Mouse (Mus musculus) small intestine, adult 2 months (tissue): ENCODE measurements around the gene Mrap. TPM values are rescaled to one million over a fixed set of nuclear protein-coding genes. Genes with fewer than 3 reads are reported as not detected.

ENCODE experiments used
- H3K27ac ChIP-seq: fragments of 200-500 bp; 2 replicates; pipeline ENCODE4 v1.5.1; 2012; ENCODE audit warnings: low read depth, low read length, control low read depth, inconsistent platforms; ENCODE audit not compliant: insufficient read depth
- H3K27me3 ChIP-seq: fragments of 200-500 bp; 2 replicates; pipeline ENCODE4 v1.6.1; 2012; ENCODE audit warnings: mild to moderate bottlenecking, moderate library complexity, low read length, inconsistent platforms; ENCODE audit not compliant: control insufficient read depth, insufficient read depth
- H3K36me3 ChIP-seq: fragments of 200-500 bp; 2 replicates; pipeline ENCODE4 v1.6.1; 2012; ENCODE audit warnings: mild to moderate bottlenecking, low read length, control low read depth, inconsistent platforms; ENCODE audit not compliant: control insufficient read depth, insufficient read depth
- H3K4me1 ChIP-seq: fragments of 200-500 bp; 2 replicates; pipeline ENCODE4 v1.6.1; 2012; ENCODE audit warnings: low read length, inconsistent platforms, mixed read lengths; ENCODE audit not compliant: control insufficient read depth, insufficient read depth, insufficient read length
- H3K4me3 ChIP-seq: fragments of 200-500 bp; 2 replicates; pipeline ENCODE4 v1.5.1; 2012; ENCODE audit warnings: low read depth, mild to moderate bottlenecking, control low read depth, inconsistent platforms, low read length, moderate library complexity
- CTCF ChIP-seq: fragments of 200-500 bp; IDR thresholded peaks from 2 replicates; pipeline ENCODE4 v1.5.1; 2012; ENCODE audit warnings: low read depth, mild to moderate bottlenecking, control low read depth, inconsistent platforms, low read length, moderate library complexity, mixed read lengths; ENCODE audit not compliant: insufficient replicate concordance, insufficient read length; ENCODE audit errors: extremely low read depth
- POLR2A ChIP-seq: fragments of 200-500 bp; IDR thresholded peaks from 2 replicates; pipeline ENCODE4 v1.6.1; 2012; ENCODE audit warnings: low read depth, mild to moderate bottlenecking, control low read depth, inconsistent platforms, low read length, moderate library complexity
- WGBS: fragments of 180-500 bp; shearing (Covaris S2); methylation state at CpG from one replicate; pipeline ENCODE4 v1.1.7; 2018; 5-methylcytosine and 5-hydroxymethylcytosine counted together
- polyA plus RNA-seq: library from polyadenylated mRNA; depleted of rRNA; stranded (reverse); fragments of >200 nt; gene quantifications from 2 replicates; pipeline ENCODE4 v1.2.3, GENCODE M21; 2012; rRNA removed

The Mrap gene
- 1.2 and 1.4 TPM in 2 replicates for polyA plus RNA-seq

DNA sequence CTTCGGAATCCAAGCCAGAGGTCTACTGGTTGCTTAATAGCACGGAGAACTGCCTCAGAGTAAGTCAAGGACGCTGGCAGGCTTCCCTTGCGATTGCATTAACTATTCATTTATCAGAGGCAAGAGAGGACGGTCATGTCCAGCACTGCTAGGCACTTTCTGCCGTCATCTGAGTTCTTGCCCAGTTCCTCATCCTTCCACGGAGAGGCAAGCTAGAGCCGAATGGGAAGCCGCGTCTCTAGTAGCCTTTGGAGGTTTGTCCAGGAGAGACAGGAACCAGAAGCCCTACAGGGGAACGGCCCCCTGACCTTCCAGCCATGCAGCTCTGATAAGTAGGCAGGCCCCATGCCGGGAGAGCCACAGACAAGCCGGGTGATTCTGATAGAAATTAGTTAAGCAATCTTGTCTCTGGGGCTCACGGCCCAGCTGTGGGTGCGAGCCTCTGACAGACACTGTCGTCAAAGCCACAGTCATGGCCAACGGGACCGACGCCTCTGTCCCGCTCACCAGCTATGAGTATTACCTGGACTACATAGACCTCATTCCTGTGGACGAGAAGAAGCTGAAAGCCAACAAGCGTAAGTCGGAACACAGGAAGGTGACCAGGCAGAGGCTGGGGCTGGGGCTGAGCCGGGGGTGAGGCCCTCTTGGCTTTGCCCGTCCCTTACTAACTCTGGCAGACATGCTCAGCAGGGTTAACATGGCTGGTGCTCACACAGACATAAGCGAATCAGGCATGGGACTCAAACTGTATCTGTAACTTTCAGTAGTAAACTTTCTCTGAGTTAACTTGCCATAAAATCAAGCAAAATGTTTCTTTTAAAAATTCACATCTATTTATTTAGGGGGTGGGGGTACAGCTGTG is at the start of gene Mrap:
TSS of gene Mrap (plus strand) at position 116 of the 865 bp plus-strand sequence.
- H3K27ac ChIP-seq = no peak within 1 kb of the TSS
- H3K36me3 ChIP-seq = no peaks in the 10 kb centered on the region
- TF ChIP-seq POLR2A = no peak
- no peak for TF ChIP-seq CTCF
- H3K4me3 ChIP-seq = no peak within 1 kb of the TSS
- no peaks in the 10 kb centered on the region for H3K27me3 ChIP-seq
- H3K4me1 ChIP-seq = no peaks in the 10 kb centered on the region
- 74% methylated on average over 26 of the region's 26 CpGs for WGBS

- WGBS = 83% methylated on average over 15 of the region's 15 CpGs
Observed at GRCm38 (mm10) chr16:90692704-90693385, 45.2 kb upstream of the Mrap start.

GRCm38 (mm10) chr16:90693625-90694024 is 44.4 kb upstream of the Mrap start:
- Histone ChIP-seq H3K4me3 (no peak overlapping the region), H3K27me3 (no peaks in the 10 kb centered on the region), H3K36me3 (no peaks in the 10 kb centered on the region), H3K27ac (no peak overlapping the region), H3K4me1 (no peaks in the 10 kb centered on the region)
- no peak for TF ChIP-seq POLR2A
- no peak for TF ChIP-seq CTCF
- WGBS = 92% methylated on average over 5 of the region's 5 CpGs

More at GRCm38 (mm10) chr16:90692704-90693385, 45.2 kb upstream of the Mrap start:
- TF ChIP-seq CTCF (no peak), POLR2A (no peak)
- H3K27me3 ChIP-seq = no peaks in the 10 kb centered on the region
- no peak overlapping the region for H3K27ac ChIP-seq
- no peak overlapping the region for H3K4me3 ChIP-seq
- H3K4me1 ChIP-seq = no peaks in the 10 kb centered on the region
- no peaks in the 10 kb centered on the region for H3K36me3 ChIP-seq

DNA sequence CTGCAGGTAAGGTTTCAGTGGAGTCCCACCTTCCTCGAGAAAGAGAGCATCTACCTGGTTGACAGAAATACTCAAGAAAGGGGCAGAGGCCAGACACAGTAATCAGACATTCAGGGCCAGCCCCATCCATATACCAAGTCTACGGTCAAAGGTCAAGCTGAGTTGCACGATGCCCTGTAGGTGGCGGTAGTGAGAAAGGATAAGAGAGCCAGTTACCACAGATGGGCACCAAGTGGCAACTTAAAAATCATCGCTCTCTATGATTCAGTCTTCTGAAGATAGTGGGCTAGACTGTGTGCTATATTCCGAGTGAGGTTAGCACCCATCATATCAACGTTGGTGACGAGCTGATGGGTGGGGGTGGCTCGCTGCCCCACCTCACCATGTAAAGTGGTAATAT is 43.3 kb upstream of the Mrap start:
- Histone ChIP-seq H3K27ac (no peak overlapping the region), H3K36me3 (no peaks in the 10 kb centered on the region), H3K4me3 (no peak overlapping the region), H3K4me1 (no peaks in the 10 kb centered on the region), H3K27me3 (no peaks in the 10 kb centered on the region)
- TF ChIP-seq POLR2A (no peak), CTCF (peak; percentile 48; the same call in 1 of the 2 replicates)
- 61% methylated on average over 9 of the region's 9 CpGs for WGBS

DNA sequence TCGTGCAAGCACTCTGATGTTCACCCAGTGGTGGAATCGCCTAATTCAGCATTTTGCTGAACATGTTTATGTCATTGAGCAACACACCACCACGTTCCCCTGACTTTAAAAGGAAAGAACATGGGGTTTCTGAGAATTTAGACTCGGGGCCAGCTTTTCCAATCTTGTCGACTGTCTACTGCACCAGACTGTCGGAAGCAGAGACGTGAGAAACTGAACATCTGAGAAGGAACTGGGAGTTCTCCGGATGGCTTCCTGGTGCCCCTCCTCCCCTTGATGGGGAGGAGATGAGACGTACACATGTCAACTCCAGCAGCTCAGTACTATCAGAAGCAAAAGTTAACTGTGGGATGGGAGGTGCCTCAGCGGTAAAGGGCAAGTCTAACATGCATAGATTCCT is 42.9 kb upstream of the Mrap start:
- H3K36me3 ChIP-seq = no peaks in the 10 kb centered on the region
- TF ChIP-seq CTCF (no peak), POLR2A (no peak)
- WGBS = 66% methylated on average over 10 of the region's 10 CpGs
- H3K4me3 ChIP-seq = no peak overlapping the region
- H3K4me1 ChIP-seq = no peaks in the 10 kb centered on the region
- H3K27ac ChIP-seq = no peak overlapping the region
- H3K27me3 ChIP-seq = no peaks in the 10 kb centered on the region

- no peaks in the 10 kb centered on the region for H3K36me3 ChIP-seq
- 82% methylated on average over 9 of the region's 9 CpGs for WGBS
- H3K27ac ChIP-seq = no peak overlapping the region
- H3K27me3 ChIP-seq = no peaks in the 10 kb centered on the region
- no peak overlapping the region for H3K4me3 ChIP-seq
- TF ChIP-seq POLR2A = no peak
- no peak for TF ChIP-seq CTCF
- no peaks in the 10 kb centered on the region for H3K4me1 ChIP-seq
Observed at GRCm38 (mm10) chr16:90696306-90696705, 41.7 kb upstream of the Mrap start.

DNA sequence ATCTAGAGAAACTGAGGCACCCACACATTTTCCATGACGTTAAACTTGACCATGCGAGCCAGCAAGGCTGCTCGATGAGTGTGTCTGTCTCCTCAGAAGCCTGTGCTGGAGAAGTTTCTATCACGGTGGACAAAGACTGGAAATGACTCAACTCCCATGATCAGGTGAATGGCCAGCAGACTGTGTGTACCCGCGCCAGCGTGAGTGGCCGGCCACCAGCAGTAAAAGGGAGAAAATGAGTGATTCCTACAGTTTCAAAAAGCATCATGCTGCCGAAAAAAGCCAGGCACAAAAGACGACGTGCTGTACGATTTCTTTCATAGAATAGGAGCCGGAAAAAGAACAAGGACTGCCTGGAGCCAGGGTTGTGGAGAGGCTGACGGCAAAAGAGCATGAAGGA is 38.6 kb upstream of the Mrap start:
- Histone ChIP-seq H3K27me3 (no peaks in the 10 kb centered on the region), H3K4me1 (no peaks in the 10 kb centered on the region), H3K4me3 (no peak overlapping the region), H3K36me3 (no peaks in the 10 kb centered on the region), H3K27ac (no peak overlapping the region)
- 86% methylated on average over 14 of the region's 14 CpGs for WGBS
- TF ChIP-seq CTCF (no peak), POLR2A (no peak)
